Comparison of ENCODE assay signal across 27 mouse cellular contexts in genomic region chr6:17097301-17097700, GRCm38 (mm10).
"Had no signal": no experiment of that assay in that cellular context is flagged by ENCODE, and none has a peak within 500 bp of the region (broad histone marks: within the 10 kb centered on the region; RNA-seq: fewer than 3 reads in every experiment).

No protein-coding gene starts in this region.

- H3K4me1 ChIP-seq: embryonic facial prominence, embryonic 10.5 days; embryonic facial prominence, embryonic 12.5 days; embryonic facial prominence, embryonic 15.5 days; forebrain, embryonic 10.5 days; forebrain, embryonic 12.5 days; forebrain, embryonic 15.5 days; heart, embryonic 10.5 days had no signal

- ATAC-seq: forebrain, embryonic 13.5 days; forebrain, embryonic 14.5 days; forebrain, embryonic 15.5 days; forebrain, embryonic 16.5 days; forebrain, postnatal 0 days had no signal

- H3K9ac ChIP-seq: embryonic facial prominence, embryonic 12.5 days; embryonic facial prominence, embryonic 13.5 days; embryonic facial prominence, embryonic 15.5 days; forebrain, embryonic 12.5 days; forebrain, embryonic 13.5 days; forebrain, embryonic 15.5 days; forebrain, postnatal 0 days had no signal

- H3K36me3 ChIP-seq: heart, embryonic 10.5 days had no signal

- H3K4me3 ChIP-seq: embryonic facial prominence, embryonic 10.5 days; embryonic facial prominence, embryonic 12.5 days; embryonic facial prominence, embryonic 13.5 days; embryonic facial prominence, embryonic 15.5 days; erythroblast, embryonic 14.5 days; forebrain, embryonic 10.5 days; forebrain, embryonic 12.5 days; forebrain, embryonic 13.5 days; forebrain, embryonic 15.5 days; gastrocnemius, adult 2 months; heart, adult 2 months; heart, embryonic 10.5 days had no signal

- H3K9me3 ChIP-seq: embryonic facial prominence, embryonic 10.5 days; embryonic facial prominence, embryonic 12.5 days; embryonic facial prominence, embryonic 13.5 days; embryonic facial prominence, embryonic 15.5 days; forebrain, embryonic 10.5 days; forebrain, embryonic 12.5 days; forebrain, embryonic 13.5 days; forebrain, embryonic 15.5 days; heart, embryonic 10.5 days had no signal

- H3K27ac ChIP-seq: embryonic facial prominence, embryonic 10.5 days; embryonic facial prominence, embryonic 12.5 days; embryonic facial prominence, embryonic 13.5 days; embryonic facial prominence, embryonic 15.5 days; forebrain, embryonic 10.5 days; forebrain, embryonic 12.5 days; forebrain, embryonic 13.5 days; forebrain, embryonic 15.5 days; gastrocnemius, adult 2 months; heart, adult 2 months; heart, embryonic 10.5 days had no signal

- H3K4me2 ChIP-seq: embryonic facial prominence, embryonic 12.5 days; embryonic facial prominence, embryonic 13.5 days; embryonic facial prominence, embryonic 15.5 days; forebrain, embryonic 12.5 days; forebrain, embryonic 13.5 days; forebrain, embryonic 15.5 days had no signal

- DNase-seq: cerebellum, adult 8-10 months; cerebellum, adult 9-10 months; cerebellum, adult 9-11 months; cerebellum, postnatal 10 days; cerebellum, postnatal 14 days; cerebellum, postnatal 25 days; cerebellum, postnatal 36 days; embryo, embryonic 11 days; forebrain, postnatal 0 days; gastrocnemius, adult 2 months; gastrocnemius, postnatal 10 days; gastrocnemius, postnatal 14 days; gastrocnemius, postnatal 36 days; heart, adult 18-20 months; heart, adult 2 months had no signal

- H3K27me3 ChIP-seq: embryonic facial prominence, embryonic 12.5 days; embryonic facial prominence, embryonic 13.5 days; embryonic facial prominence, embryonic 15.5 days; forebrain, embryonic 12.5 days; forebrain, embryonic 13.5 days; forebrain, embryonic 15.5 days had no signal
